Mouse (Mus musculus) frontal cortex, postnatal 36 days (tissue): ENCODE results near the gene Gga3.
"Not testable (repeated sequence)": the region's sequence is repeated elsewhere in the genome, so short reads cannot be mapped to it uniquely, and the experiment has no call there.

Source experiments
- DNase-seq, 2 experiments: peaks; one replicate each; pipeline ENCODE4 v3.0.0; 2022; ENCODE audit warnings: low spot score in 2 of 2

Gga3 gene

GRCm38 (mm10) chr11:115603476-115604303 is at the start of gene Gga3, which contains the start of gene Mrps7:
Gene Gga3, minus strand, starts transcription at chr11:115604051.
Gene Mrps7, plus strand, starts transcription at chr11:115603925.
- DNase-seq, result peak; percentile 86 to 88

- DNase-seq, result peak in 1 of 2 experiments; percentile 61
Measured at GRCm38 (mm10) chr11:115653194-115653593, 49.3 kb upstream of the Gga3 start.

GRCm38 (mm10) chr11:115651680-115652079 is 47.8 kb upstream of the Gga3 start:
- DNase-seq, result no peak

- DNase-seq, result peak in 1 of 2 experiments; percentile 62
Measured at GRCm38 (mm10) chr11:115649706-115650105, 45.9 kb upstream of the Gga3 start.

- peak; percentile 38 to 66 for DNase-seq
Measured at GRCm38 (mm10) chr11:115647459-115647858, 43.6 kb upstream of the Gga3 start.

- DNase-seq, result no peak
Measured at GRCm38 (mm10) chr11:115646439-115646838, 42.6 kb upstream of the Gga3 start.

DNA sequence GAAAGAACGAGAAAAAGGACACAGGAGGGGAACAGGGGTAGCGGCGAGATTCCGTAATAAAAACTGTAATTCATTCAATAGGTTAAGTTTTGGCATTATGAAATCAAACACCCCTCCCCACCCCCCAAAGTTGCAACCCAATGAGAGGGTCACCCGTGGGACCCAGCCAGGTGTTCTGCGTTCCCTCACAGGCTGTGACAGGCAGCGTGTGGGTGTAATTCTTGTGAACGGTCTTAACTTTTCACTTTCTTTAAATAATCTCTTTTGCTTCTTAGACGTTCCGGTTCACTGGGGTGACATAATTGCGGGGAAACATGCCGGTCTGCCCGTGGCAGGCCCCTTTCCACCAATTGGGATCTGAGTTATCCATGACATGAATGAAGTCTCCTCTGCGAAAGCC is 41.6 kb upstream of the Gga3 start:
- not testable (repeated sequence) for DNase-seq

DNA sequence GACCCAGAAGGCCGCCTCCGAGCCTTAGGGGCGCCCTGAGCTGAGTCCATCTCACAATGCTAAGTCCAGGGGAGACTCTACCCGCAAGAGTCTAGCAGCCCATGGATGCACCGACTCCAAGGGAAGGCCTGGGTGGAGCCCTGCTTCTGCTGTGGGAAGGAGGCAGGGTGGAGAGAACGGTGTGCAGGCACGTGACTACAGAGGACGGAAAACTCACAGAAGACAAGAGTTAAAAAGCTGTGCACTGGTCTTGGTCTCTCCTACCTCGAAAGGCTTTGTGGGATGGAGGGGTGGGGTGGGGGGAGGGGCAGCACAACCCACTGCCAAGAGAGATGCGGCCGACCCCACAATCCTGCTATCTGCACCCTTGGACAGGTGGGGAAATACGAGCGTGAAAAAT is 40.5 kb upstream of the Gga3 start:
- no peak for DNase-seq

GRCm38 (mm10) chr11:115643265-115643664 is 39.4 kb upstream of the Gga3 start:
- no peak for DNase-seq

DNA sequence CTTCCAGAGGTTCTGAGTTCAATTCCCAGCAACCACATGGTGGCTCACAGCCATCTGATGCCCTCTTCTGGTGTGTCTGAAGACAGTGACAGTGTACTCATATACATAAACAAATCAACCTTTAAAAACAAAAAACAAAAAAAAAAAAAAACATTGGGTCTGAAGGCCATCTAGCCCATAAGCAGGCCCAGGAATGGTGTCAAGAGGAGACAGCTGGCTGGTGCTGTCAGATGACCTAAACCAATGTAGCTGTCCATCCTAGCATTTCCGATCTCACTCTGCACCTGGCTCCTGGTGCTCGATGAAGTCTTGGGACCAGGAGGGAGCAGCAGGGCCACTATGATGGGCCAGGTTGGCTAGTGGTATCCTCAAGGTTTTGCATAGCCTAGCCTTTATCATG is 38.9 kb upstream of the Gga3 start:
- no peak for DNase-seq

GRCm38 (mm10) chr11:115641664-115642036 is 37.8 kb upstream of the Gga3 start:
- DNase-seq, result no peak

DNA sequence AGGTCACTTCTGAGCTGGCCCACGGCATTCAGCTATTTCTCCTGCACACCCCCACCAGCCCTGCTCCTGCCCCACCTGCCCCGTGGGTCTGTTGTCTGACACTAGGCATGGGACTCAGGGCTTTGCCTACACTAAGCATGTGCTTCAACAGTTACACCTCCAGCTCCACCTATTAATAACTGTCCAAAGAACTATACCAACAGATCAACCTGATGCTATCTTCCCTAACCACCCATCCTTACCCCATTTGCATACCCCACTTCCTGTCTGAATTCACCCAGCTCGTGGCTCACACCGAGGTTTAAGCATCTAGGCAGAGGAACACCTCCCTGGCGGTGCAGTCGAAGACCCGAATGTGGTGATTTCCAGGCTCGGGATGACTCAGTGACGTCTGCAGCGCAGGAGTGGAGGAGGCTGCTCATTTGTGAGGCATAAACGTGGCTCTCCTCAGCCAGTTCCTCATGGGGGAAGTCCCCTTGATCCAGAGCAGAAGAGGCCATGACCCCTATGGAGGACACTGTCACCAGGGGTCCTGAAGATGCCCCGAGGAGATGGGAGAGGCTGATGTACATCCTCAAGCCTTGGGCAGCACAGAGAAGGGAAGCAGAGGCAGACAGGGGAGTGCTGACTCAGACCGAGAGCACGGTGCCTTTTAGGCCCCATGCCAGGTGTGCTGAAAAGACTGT is 37.3 kb upstream of the Gga3 start:
- peak in 1 of 2 experiments; percentile 48 for DNase-seq

- DNase-seq, result no peak
Measured at GRCm38 (mm10) chr11:115640311-115640828, 36.5 kb upstream of the Gga3 start.

DNA sequence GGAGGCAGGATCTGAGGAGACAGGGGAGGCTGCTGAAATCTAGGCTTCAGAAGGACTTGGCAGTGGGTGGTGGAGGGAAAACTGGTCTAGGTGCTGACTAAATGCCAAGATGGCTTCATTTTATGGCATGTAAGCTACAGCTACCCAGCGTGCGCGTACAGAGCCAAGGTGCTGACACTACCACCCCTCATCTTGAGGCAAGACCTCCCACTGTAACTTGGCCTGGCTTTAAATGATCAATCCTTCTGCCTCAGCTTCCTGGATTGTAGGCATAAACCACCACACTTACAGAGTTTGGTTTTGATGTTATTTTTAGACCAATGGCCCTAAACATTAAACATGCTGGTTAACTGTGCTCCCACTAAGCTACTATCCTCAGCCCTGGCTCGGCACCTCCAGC is 35.7 kb upstream of the Gga3 start:
- DNase-seq, result no peak

DNA sequence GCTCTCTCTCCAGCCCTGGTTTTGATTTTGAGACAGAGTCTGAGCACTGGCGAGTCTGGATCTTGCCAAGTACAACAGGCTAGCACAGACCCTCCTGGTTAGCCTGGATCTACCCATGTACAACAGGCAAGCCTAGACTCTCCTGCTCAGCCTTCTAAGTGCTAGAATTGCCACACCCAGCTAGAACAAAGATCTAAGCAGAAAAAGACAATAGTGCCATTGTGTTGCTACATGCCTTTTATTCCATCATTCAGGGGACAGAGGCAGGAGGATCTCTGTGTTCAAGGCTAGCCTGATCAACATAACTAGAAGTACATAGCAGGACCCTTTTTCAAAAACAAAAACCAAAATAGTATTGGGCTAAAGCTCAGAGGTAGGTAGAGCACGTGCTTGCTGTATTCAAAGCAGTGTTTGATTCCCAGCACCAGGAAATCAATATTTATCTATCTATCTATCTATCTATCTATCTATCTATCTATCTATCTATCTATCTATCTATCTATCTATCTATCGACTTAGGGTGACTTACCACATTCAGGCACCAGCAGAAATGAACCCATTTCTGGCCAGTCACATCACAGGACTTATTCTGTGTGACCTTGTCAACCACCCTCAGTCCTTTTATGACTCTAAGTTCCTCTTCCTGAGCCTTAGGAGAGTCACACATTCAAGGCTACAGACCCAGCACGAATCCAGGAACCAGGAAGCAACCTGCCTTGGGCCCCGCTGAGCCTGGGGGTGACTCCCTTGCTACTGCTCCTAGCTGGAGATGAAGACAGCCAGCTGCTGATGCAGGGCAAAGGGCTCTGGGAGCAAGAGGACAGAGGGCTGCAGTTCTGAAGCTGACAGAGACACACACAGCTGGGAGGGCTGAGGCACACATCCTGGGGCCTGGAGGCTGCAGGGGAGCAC is 34.9 kb upstream of the Gga3 start:
- no peak for DNase-seq

DNA sequence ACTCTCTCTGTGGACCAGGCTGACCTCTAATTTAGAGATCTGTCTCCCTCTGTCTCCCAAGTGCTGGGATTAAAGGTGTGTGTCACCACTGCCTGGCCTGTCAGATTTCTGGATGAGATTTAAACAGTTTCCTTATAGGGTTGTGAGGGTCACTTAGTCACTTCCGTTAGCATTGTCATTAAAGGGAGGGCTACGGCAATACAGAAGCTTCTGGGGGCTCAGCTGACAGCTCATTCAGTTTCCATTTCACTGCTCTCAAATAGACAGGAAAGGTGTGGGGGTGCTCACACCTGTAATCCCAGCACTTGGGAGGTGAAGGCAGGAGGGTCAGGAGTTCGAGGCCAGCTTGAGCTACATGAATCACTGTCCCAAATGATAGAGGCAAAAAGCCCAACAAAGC is 33.1 kb upstream of the Gga3 start:
- DNase-seq, result no peak

GRCm38 (mm10) chr11:115635484-115635883 is 31.6 kb upstream of the Gga3 start:
- no peak for DNase-seq

- DNase-seq, result no peak
Measured at GRCm38 (mm10) chr11:115635041-115635440, 31.2 kb upstream of the Gga3 start.

- DNase-seq, result no peak
Measured at GRCm38 (mm10) chr11:115634109-115634508, 30.3 kb upstream of the Gga3 start.

DNA sequence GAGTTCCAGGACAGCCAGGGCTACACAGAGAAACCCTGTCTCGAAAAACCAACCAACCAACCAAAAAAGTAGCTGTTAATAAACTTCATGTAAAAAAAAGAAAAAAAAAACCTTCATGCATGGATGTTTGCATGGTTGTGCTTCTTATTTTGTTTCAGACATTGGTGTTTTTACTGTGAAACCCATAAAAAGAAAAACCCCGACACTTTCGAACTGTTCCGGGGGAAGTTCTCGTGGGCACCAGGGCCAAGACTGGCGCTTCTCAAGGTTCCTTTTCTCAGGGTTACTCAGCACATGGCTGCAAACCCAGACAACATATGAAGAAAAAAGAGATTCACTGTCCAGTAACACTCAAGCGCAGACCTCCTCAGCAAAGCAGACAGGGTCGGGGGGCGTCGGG is 29.0 kb upstream of the Gga3 start:
- DNase-seq, result no peak

DNA sequence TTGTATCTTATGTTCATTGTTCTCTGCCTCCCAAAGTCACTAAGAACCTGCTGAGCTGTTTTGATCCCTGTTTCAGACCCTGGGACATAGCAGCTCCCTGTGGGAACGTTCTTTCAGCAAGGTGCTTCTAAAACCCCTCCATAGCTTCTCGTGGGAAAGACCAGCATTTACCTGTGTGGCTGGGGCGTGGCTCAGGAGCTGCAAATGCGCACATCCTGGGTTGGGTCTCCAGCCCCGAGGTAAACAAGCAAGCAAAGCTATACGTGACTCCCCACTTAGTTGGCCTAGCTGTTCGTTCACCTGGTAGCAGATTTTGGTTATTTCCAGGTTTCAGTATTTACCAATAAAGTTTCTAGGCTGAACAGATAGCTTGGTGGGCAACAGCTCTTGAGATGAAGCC is 28.4 kb upstream of the Gga3 start:
- DNase-seq, result no peak

- peak in 1 of 2 experiments; percentile 50 for DNase-seq
Measured at GRCm38 (mm10) chr11:115631505-115631890, 27.6 kb upstream of the Gga3 start.
